Mouse (Mus musculus): ENCODE results near the gene Ptgds. TPM values are rescaled to one million over a fixed set of nuclear protein-coding genes. Genes with fewer than 3 reads are reported as not detected.

The Ptgds gene
- polyA plus RNA-seq, 1 experiment from 2014 or later, result 1.3 TPM

- Histone ChIP-seq H3K9me3 (no peaks in the 10 kb centered on the region), H3K4me2 (peak within 1 kb of the TSS; percentile 87), H3K36me3 (peaks cover 24% of the 10 kb centered on the region), H3K4me3 (peak within 1 kb of the TSS; percentile 72), H3K4me1 (peaks cover 22% of the 10 kb centered on the region), H3K27me3 (no peaks in the 10 kb centered on the region), H3K9ac (peak within 1 kb of the TSS; percentile 81), H3K27ac (peak within 1 kb of the TSS; percentile 85)
- under 1% methylated on average over 48 of the region's 48 CpGs for WGBS
- peak; percentile 89 for ATAC-seq (ENCODE audit: insufficient number of reproducible peaks, insufficient read depth, low FRiP score, low TSS enrichment, low read depth)
Measured at GRCm38 (mm10) chr2:25460551-25461309, 9.1 kb downstream of the Ptgds start, which contains the start of gene Paxx. Gene Paxx (minus strand): TSS chr2:25461094.

GRCm38 (mm10) chr2:25460135-25460534 is 9.7 kb downstream of the Ptgds start:
- 36% methylated on average over 5 of the region's 5 CpGs for WGBS
- peak overlapping the region; percentile 72 for H3K4me3 ChIP-seq
- no peaks in the 10 kb centered on the region for H3K27me3 ChIP-seq
- peak overlapping the region; percentile 87 for H3K4me2 ChIP-seq
- H3K4me1 ChIP-seq, result peaks cover 21% of the 10 kb centered on the region
- peak overlapping the region; percentile 81 for H3K9ac ChIP-seq
- H3K9me3 ChIP-seq, result no peaks in the 10 kb centered on the region
- ATAC-seq (ENCODE audit: insufficient number of reproducible peaks, insufficient read depth, low FRiP score, low TSS enrichment, low read depth), result no peak
- H3K36me3 ChIP-seq, result peaks cover 24% of the 10 kb centered on the region
- peak overlapping the region; percentile 85; the same call in 1 of the 2 replicates for H3K27ac ChIP-seq

- H3K27me3 ChIP-seq, result no peaks in the 10 kb centered on the region
- no peak for ATAC-seq (ENCODE audit: insufficient number of reproducible peaks, insufficient read depth, low FRiP score, low TSS enrichment, low read depth)
- H3K36me3 ChIP-seq, result peaks cover 24% of the 10 kb centered on the region
- H3K4me1 ChIP-seq, result peaks cover 21% of the 10 kb centered on the region
- H3K27ac ChIP-seq, result no peak overlapping the region
- H3K9ac ChIP-seq, result no peak overlapping the region
- H3K4me3 ChIP-seq, result no peak overlapping the region
- 78% methylated on average over 5 of the region's 5 CpGs for WGBS
- H3K9me3 ChIP-seq, result no peaks in the 10 kb centered on the region
- 0 out of 2 replicates have a peak overlapping the region, but pooled peaks have one; percentile 87 for H3K4me2 ChIP-seq
Measured at GRCm38 (mm10) chr2:25458911-25459310, 10.9 kb downstream of the Ptgds start.

- Histone ChIP-seq H3K27ac (no peak overlapping the region), H3K4me2 (no peak overlapping the region), H3K9ac (no peak overlapping the region), H3K9me3 (no peaks in the 10 kb centered on the region), H3K36me3 (peaks cover 24% of the 10 kb centered on the region), H3K4me3 (no peak overlapping the region), H3K27me3 (no peaks in the 10 kb centered on the region), H3K4me1 (peaks cover 21% of the 10 kb centered on the region)
- no peak for ATAC-seq (ENCODE audit: insufficient number of reproducible peaks, insufficient read depth, low FRiP score, low TSS enrichment, low read depth)
- 83% methylated on average over 9 of the region's 9 CpGs for WGBS
Measured at GRCm38 (mm10) chr2:25457022-25457896, 12.6 kb downstream of the Ptgds start.

GRCm38 (mm10) chr2:25456205-25456953 is 13.5 kb downstream of the Ptgds start, which contains the start of gene Clic3:
Gene Clic3 (plus strand): TSS chr2:25456838.
- Histone ChIP-seq H3K9ac (no peak within 1 kb of the TSS), H3K9me3 (no peaks in the 10 kb centered on the region), H3K36me3 (peaks cover 24% of the 10 kb centered on the region), H3K4me3 (no peak within 1 kb of the TSS), H3K4me2 (no peak within 1 kb of the TSS), H3K4me1 (peaks cover 18% of the 10 kb centered on the region), H3K27ac (no peak within 1 kb of the TSS), H3K27me3 (no peaks in the 10 kb centered on the region)
- 59% methylated on average over 14 of the region's 14 CpGs for WGBS
- no peak for ATAC-seq (ENCODE audit: insufficient number of reproducible peaks, insufficient read depth, low FRiP score, low TSS enrichment, low read depth)

GRCm38 (mm10) chr2:25452951-25453350 is 16.9 kb downstream of the Ptgds start:
- H3K4me2 ChIP-seq, result no peak overlapping the region
- ATAC-seq (ENCODE audit: insufficient number of reproducible peaks, insufficient read depth, low FRiP score, low TSS enrichment, low read depth), result no peak
- H3K27ac ChIP-seq, result no peak overlapping the region
- WGBS, result 52% methylated on average over 1 of the region's 1 CpGs
- H3K9me3 ChIP-seq, result no peaks in the 10 kb centered on the region
- no peak overlapping the region for H3K4me3 ChIP-seq
- no peaks in the 10 kb centered on the region for H3K27me3 ChIP-seq
- H3K36me3 ChIP-seq, result peaks cover 8% of the 10 kb centered on the region; the same call in 1 of the 2 replicates
- no peak overlapping the region for H3K9ac ChIP-seq
- no peaks in the 10 kb centered on the region for H3K4me1 ChIP-seq

GRCm38 (mm10) chr2:25450853-25451647 is 18.8 kb downstream of the Ptgds start:
- Histone ChIP-seq H3K36me3 (no peaks in the 10 kb centered on the region; the same call in 1 of the 2 replicates), H3K4me2 (no peak overlapping the region), H3K9me3 (no peaks in the 10 kb centered on the region), H3K27me3 (no peaks in the 10 kb centered on the region), H3K9ac (no peak overlapping the region), H3K4me1 (no peaks in the 10 kb centered on the region), H3K4me3 (no peak overlapping the region), H3K27ac (no peak overlapping the region)
- no peak for ATAC-seq (ENCODE audit: insufficient number of reproducible peaks, insufficient read depth, low FRiP score, low TSS enrichment, low read depth)
- WGBS, result 79% methylated on average over 8 of the region's 8 CpGs

GRCm38 (mm10) chr2:25442682-25443081 is 27.2 kb downstream of the Ptgds start:
- 85% methylated on average over 14 of the region's 14 CpGs for WGBS
- no peak overlapping the region for H3K4me3 ChIP-seq
- no peak overlapping the region for H3K4me2 ChIP-seq
- H3K4me1 ChIP-seq, result no peaks in the 10 kb centered on the region
- ATAC-seq (ENCODE audit: insufficient number of reproducible peaks, insufficient read depth, low FRiP score, low TSS enrichment, low read depth), result no peak
- H3K27ac ChIP-seq, result no peak overlapping the region
- H3K27me3 ChIP-seq, result no peaks in the 10 kb centered on the region
- H3K9ac ChIP-seq, result no peak overlapping the region
- no peaks in the 10 kb centered on the region for H3K9me3 ChIP-seq
- peaks cover 10% of the 10 kb centered on the region for H3K36me3 ChIP-seq

GRCm38 (mm10) chr2:25441067-25441466 is 28.8 kb downstream of the Ptgds start:
- Histone ChIP-seq H3K4me2 (no peak overlapping the region), H3K27me3 (no peaks in the 10 kb centered on the region), H3K4me3 (no peak overlapping the region), H3K36me3 (peaks cover 12% of the 10 kb centered on the region), H3K9me3 (no peaks in the 10 kb centered on the region), H3K4me1 (no peaks in the 10 kb centered on the region), H3K9ac (no peak overlapping the region), H3K27ac (no peak overlapping the region)
- WGBS, result 80% methylated on average over 20 of the region's 20 CpGs
- no peak for ATAC-seq (ENCODE audit: insufficient number of reproducible peaks, insufficient read depth, low FRiP score, low TSS enrichment, low read depth)

- Histone ChIP-seq H3K9me3 (no peaks in the 10 kb centered on the region), H3K36me3 (peaks cover 15% of the 10 kb centered on the region), H3K27ac (no peak overlapping the region), H3K4me2 (no peak overlapping the region), H3K9ac (no peak overlapping the region), H3K27me3 (no peaks in the 10 kb centered on the region), H3K4me3 (no peak overlapping the region), H3K4me1 (no peaks in the 10 kb centered on the region)
- no peak for ATAC-seq (ENCODE audit: insufficient number of reproducible peaks, insufficient read depth, low FRiP score, low TSS enrichment, low read depth)
- 89% methylated on average over 10 of the region's 10 CpGs for WGBS
Measured at GRCm38 (mm10) chr2:25436286-25436820, 33.5 kb downstream of the Ptgds start.

All from embryonic facial prominence, embryonic 13.5 days (tissue).